Mouse (Mus musculus): ENCODE measurements around the gene Itgbl1.

GRCm38 (mm10) chr14:123865779-123866726 is 206.3 kb downstream of the Itgbl1 start:
- no peak for TF ChIP-seq USF1 (IDR thresholded peaks at IDR 0.05; ENCODE audit: low read depth)
- TF ChIP-seq MYOG (IDR thresholded peaks at IDR 0.05; ENCODE audit: control insufficient read depth, extremely low read depth, insufficient read length) = no peak

Measured in C2C12 (cell line).